Mouse (Mus musculus): Measurements from ENCODE around the gene Pcdh8.

GRCm38 (mm10) chr14:79788656-79789204 is 17.6 kb upstream of the Pcdh8 start:
- TF ChIP-seq CTCF (IDR thresholded peaks at IDR 0.05; ENCODE audit: low read depth) = no peak
- TF ChIP-seq EP300 (IDR thresholded peaks at IDR 0.05; ENCODE audit: low read depth) = no peak
